Mouse (Mus musculus) cerebellum, adult 2 months (tissue): ENCODE results near the gene Serpinf2. TPM values are rescaled to one million over a fixed set of nuclear protein-coding genes. Genes with fewer than 3 reads are reported as not detected.
A peak's percentile ranks its signal among the peaks of the same experiment; 100 is the strongest.
"Not testable (repeated sequence)": the region's sequence is repeated elsewhere in the genome, so short reads cannot be mapped to it uniquely, and the experiment has no call there.

ENCODE experiments used
- DNase-seq, 2 experiments: peaks; one replicate each; pipeline ENCODE4 v3.0.0; 2021
- H3K27ac ChIP-seq: fragments of 200-500 bp; 2 replicates; pipeline ENCODE4 v1.5.1; 2012; ENCODE audit warnings: low read length, control low read depth, inconsistent platforms; ENCODE audit not compliant: insufficient read depth
- H3K27me3 ChIP-seq: fragments of 200-500 bp; 2 replicates; pipeline ENCODE4 v1.6.1; 2012; ENCODE audit warnings: inconsistent platforms, mild to moderate bottlenecking, low read length, moderate library complexity; ENCODE audit not compliant: control insufficient read depth, insufficient read depth
- H3K4me1 ChIP-seq: fragments of 200-500 bp; 2 replicates; pipeline ENCODE4 v1.6.1; 2011; ENCODE audit warnings: low read length; ENCODE audit not compliant: control insufficient read depth, insufficient read depth
- H3K4me3 ChIP-seq: fragments of 200-500 bp; replicated peaks from 2 replicates; pipeline ENCODE3; 2011; ENCODE audit warnings: mild to moderate bottlenecking, low read depth, low read length, control low read depth; ENCODE audit not compliant: insufficient read depth
- CTCF ChIP-seq: fragments of 200-500 bp; IDR thresholded peaks from 2 replicates; pipeline ENCODE4 v1.5.1; 2011; ENCODE audit warnings: low read depth, mild to moderate bottlenecking, control low read depth, low read length, moderate library complexity, borderline replicate concordance; ENCODE audit not compliant: insufficient read depth
- POLR2A ChIP-seq: fragments of 200-500 bp; IDR thresholded peaks from 2 replicates; pipeline ENCODE4 v1.6.1; 2011; ENCODE audit warnings: low read length, control low read depth, borderline replicate concordance; ENCODE audit not compliant: insufficient read depth
- WGBS: fragments of 180-500 bp; shearing (Covaris S2); methylation state at CpG from one replicate; pipeline ENCODE4 v1.1.7; 2018; 5-methylcytosine and 5-hydroxymethylcytosine counted together
- polyA plus RNA-seq: library from polyadenylated mRNA; depleted of rRNA; stranded (reverse); fragments of >200 nt; gene quantifications from 2 replicates; pipeline ENCODE4 v1.2.3, GENCODE M21; 2012

The Serpinf2 gene
- polyA plus RNA-seq, 1 experiment: 0.15 TPM

DNA sequence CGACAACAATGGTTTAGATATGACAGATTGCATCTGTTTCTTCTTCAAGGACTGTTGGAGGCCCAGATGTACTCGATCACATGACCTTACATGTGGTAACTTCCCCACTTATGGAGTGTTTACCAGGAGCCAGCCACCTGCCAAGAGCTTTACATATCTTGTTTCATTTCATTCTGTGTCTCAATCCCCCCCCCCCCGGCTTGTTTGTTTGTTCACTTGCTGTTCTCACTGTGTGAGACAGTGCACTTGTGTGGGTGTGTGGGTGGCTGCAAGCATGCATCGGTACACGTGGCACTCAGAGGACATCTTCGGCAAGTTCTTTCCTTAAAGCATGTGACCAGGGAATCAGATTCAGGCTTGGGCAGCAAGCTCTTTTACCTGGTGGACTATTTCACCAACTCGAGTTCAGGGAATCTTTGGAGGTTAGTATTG, 17.1 kb upstream of the Serpinf2 start:
- Histone ChIP-seq H3K4me3 (no peak overlapping the region), H3K4me1 (peaks cover 20% of the 10 kb centered on the region), H3K27me3 (no peaks in the 10 kb centered on the region), H3K27ac (no peak overlapping the region)
- no peak for DNase-seq
- 92% methylated on average over 7 of the region's 7 CpGs for WGBS
- TF ChIP-seq POLR2A: no peak
- TF ChIP-seq CTCF: no peak

DNA sequence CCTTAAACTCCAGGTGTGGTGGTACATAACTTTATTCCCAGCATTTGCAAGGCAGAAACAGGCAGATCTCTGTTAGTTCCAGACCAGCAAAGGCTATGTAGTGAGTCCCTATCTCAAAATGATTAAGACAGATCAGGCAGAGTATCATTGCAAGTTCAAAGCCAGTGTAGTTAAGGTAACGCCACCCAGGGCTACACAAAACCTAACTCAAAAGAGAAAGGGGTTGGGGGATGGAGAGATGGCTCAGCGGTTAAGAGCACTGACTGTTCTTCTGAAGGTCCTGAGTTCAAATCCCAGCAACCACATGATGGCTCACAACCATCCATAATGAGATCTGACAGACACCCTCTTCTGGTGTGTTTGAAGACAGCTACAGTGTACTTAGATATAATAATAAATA, 16.6 kb upstream of the Serpinf2 start:
- not testable (repeated sequence) for DNase-seq, H3K4me3 ChIP-seq, H3K27ac ChIP-seq, H3K27me3 ChIP-seq
- H3K4me1 ChIP-seq: peaks cover 24% of the 10 kb centered on the region
- WGBS: 97% methylated on average over 2 of the region's 2 CpGs

DNA sequence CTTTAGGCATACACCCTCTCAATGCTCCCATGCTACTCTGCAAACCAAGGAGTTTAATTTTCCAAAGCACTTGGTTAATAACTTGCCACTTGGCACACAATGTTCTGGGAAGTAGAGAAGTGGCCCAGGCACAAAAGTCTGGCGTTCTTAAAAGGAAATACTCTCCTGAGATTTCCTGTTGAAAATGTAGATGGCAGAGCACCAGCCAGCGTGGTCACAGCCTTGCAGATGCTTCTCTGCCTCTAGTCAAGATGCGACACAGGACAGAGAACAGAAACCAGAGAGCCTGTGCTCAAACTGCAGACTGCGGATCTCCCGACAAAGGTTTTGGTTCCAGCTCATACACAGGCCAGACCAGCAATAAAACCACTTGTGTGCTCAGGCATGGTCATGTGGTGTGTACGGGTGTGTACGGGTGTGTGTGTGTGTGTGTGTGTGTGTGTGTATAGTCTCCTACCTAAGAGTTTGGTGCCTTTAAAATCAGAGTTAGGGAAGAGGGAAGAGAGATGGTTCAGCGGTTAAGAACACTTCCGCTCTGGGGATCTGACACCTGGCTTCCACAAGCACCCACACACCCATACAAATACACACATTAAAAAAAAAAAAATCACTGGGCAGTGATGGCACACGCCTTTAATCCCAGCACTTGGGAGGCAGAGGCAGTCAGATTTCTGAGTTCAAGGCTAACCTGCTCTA, 15.8 kb upstream of the Serpinf2 start:
- 61% methylated on average over 10 of the region's 10 CpGs for WGBS

DNA sequence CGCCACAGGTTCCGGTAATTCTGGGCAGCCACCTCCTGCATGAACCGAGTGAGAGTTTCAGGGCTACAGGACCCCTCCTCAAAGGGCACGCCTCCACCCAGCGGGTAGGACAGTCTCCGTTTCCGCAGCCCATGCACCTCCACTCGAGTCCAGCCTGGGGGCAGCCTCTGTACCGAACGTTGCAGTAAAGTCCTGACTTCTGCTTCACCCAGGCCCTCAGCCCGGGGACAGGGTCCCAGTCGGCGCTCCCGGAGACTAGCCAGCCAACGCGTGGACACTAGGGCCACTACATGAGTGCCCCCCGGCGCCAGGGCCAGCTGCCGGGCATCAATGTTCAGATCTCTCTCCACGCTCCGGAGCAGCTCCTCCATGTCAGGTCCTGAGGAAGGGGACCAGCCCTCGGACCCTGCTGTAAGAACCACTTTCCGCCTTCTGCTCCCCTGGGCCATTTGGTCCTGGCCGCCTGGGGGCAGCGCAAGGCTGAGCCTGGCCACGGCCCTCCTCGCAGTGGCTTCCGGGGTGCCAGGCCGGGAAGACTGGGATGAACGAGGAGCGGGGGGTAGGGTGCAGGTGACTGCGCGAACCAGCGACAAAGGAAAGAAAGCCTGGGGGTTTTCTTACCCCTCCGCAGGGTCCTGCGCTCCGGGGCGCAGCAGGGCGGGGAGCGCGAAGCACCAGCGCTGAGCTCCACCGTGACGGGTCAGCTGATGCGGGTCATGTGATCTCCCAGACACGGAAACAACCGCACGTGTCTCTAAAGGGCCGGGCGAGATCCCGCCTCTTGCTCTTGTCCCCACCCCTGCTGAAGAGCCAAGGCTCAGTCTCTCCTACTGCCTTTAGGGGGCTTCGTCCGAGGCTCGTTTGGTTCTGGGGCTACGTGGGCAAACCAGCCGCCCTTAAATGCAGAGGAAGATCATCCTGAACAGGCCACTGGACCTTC, 14.9 kb upstream of the Serpinf2 start, which contains the start of gene Wdr81:
Wdr81 (minus strand) TSS at position 727 of the 940 bp plus-strand sequence.
- DNase-seq: peak; percentile 86 to 87
- Histone ChIP-seq H3K4me3 (peak within 1 kb of the TSS; percentile 73), H3K27me3 (no peaks in the 10 kb centered on the region), H3K27ac (peak within 1 kb of the TSS; percentile 54; the same call in 1 of the 2 replicates), H3K4me1 (peaks cover 35% of the 10 kb centered on the region)
- WGBS: 2% methylated on average over 56 of the region's 56 CpGs
- TF ChIP-seq POLR2A (peak; percentile 71), CTCF (0 out of 2 replicates have a peak, but pooled peaks have one; percentile 23)

More for the DNA sequence above, 15.8 kb upstream of the Serpinf2 start:
- peak overlapping the region; percentile 54; the same call in 1 of the 2 replicates for H3K27ac ChIP-seq
- peaks cover 32% of the 10 kb centered on the region for H3K4me1 ChIP-seq
- no peak for TF ChIP-seq CTCF
- TF ChIP-seq POLR2A: no peak
- no peaks in the 10 kb centered on the region for H3K27me3 ChIP-seq
- DNase-seq: no peak
- H3K4me3 ChIP-seq: peak overlapping the region; percentile 73

DNA sequence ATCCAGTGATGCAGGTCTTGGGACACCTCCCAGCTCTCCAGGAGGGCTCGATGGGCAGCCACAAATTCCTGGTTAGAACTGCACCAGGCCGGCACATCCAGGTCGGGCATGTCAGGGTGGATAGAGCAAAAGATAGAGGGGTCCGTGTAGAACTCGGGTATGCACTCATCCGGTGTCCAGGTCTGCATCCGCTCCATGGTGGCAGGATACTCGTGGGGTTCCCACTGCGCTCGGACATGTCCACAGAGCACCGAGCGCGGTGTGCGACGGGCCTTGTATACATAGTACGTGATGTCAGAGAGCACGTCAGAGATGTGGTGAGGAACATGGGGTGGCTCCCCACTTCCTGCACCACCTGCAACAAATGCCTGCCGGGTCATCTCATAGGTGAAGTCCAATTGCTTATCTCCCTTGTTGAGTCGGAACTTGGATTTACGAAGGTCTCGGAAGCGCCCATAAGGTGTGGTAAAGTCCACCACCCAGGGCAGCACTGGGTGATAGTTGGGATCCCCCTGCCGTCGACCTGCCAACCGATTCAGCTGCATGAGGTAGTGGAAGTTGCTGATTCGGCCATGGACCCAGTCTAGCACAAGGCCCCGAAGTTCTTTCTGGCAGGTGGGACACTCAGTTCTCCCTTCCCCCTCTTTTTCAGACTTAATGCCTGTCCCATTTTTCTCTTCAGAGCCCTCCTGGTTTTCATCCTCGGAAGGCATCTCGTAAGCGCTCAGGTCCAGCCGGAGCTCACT, 13.6 kb upstream of the Serpinf2 start:
- Histone ChIP-seq H3K4me3 (peak overlapping the region; percentile 73), H3K4me1 (peaks cover 35% of the 10 kb centered on the region), H3K27me3 (no peaks in the 10 kb centered on the region), H3K27ac (no peak overlapping the region)
- 92% methylated on average over 31 of the region's 31 CpGs for WGBS
- DNase-seq: no peak
- TF ChIP-seq CTCF (no peak), POLR2A (no peak)

DNA sequence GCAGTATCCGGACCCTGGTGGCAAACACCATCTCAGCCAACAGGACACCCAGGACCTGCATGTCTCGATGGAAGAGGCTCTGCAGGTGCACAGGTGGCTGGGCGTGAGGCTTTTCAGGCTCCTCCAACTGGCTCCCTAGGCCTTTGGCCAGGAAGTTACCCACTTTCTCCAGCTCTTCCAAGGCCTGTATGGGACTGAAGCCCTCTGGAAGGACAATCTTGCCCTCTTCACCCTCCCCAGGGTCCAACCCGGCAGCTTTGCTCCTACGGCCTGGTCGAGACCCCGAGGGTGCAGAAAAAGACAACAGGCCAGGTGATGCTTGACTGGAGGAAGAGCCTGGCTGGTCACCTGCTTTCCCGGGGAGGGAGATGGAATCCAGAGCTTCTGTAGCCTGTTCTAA, 12.7 kb upstream of the Serpinf2 start:
- Histone ChIP-seq H3K27me3 (no peaks in the 10 kb centered on the region), H3K27ac (no peak overlapping the region), H3K4me3 (no peak overlapping the region), H3K4me1 (peaks cover 35% of the 10 kb centered on the region)
- DNase-seq: no peak
- 86% methylated on average over 8 of the region's 8 CpGs for WGBS
- TF ChIP-seq POLR2A (no peak), CTCF (no peak)

DNA sequence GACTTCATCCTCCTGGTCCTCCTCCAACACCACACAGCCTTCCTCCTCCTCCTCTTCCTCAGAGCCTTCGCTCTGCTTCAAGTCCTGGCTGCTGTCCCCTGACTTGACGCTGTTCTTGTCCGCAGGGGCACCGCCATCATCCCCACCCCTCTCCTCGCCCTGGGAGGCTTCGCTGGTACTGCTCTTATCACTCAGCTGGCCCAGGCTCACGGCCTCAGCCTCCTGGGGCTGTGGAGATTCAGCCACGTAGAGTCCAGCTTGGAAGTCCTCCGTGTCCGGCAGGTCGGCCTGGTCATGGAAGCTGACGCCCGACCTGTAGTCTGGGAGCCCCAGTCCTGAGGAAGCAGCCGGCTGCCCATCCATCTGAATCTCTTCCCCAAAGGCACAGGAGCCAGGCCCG, 11.5 kb upstream of the Serpinf2 start:
- Histone ChIP-seq H3K4me1 (peaks cover 35% of the 10 kb centered on the region), H3K4me3 (no peak overlapping the region), H3K27me3 (no peaks in the 10 kb centered on the region), H3K27ac (no peak overlapping the region)
- WGBS: 82% methylated on average over 15 of the region's 15 CpGs
- no peak for DNase-seq
- TF ChIP-seq POLR2A (no peak), CTCF (no peak)
